Mouse (Mus musculus) lung, postnatal 0 days (tissue): ENCODE results near the gene Mag. TPM values are rescaled to one million over a fixed set of nuclear protein-coding genes. Genes with fewer than 3 reads are reported as not detected.

Experiments
- ATAC-seq: fragments of 200-750 bp; cut with Nextera tagmentation; 2 replicates; pipeline ENCODE4 v1.8.0; 2017; ENCODE audit warnings: moderate library complexity
- DNase-seq: peaks from one replicate; pipeline ENCODE4 v3.0.0-alpha.2; 2016; ENCODE audit warnings: low spot score
- H3K27ac ChIP-seq: fragments of 300-500 bp; sonication (generic); 2 replicates; pipeline ENCODE4 v1.5.1; 2014; ENCODE audit warnings: antibody characterized with exemption, mild to moderate bottlenecking, low read length, mixed read lengths
- H3K27me3 ChIP-seq: fragments of 300-500 bp; sonication (generic); replicated peaks from 2 replicates; pipeline ENCODE4 v1.6.1; 2014; ENCODE audit warnings: low read length, mixed read lengths; ENCODE audit not compliant: insufficient read depth
- H3K36me3 ChIP-seq: fragments of 300-500 bp; sonication (generic); 2 replicates; pipeline ENCODE4 v1.6.1; 2014; ENCODE audit warnings: low read length, mixed read lengths; ENCODE audit not compliant: insufficient read depth
- H3K4me1 ChIP-seq: fragments of 300-500 bp; sonication (generic); 2 replicates; pipeline ENCODE4 v1.6.1; 2014; ENCODE audit warnings: antibody characterized with exemption, low read depth, low read length, mixed read lengths; ENCODE audit not compliant: insufficient read depth
- H3K4me2 ChIP-seq: fragments of 300-500 bp; sonication (generic); replicated peaks from 2 replicates; pipeline ENCODE4 v1.6.1; 2014; ENCODE audit warnings: low read depth, mild to moderate bottlenecking, low read length, moderate library complexity, mixed read lengths
- H3K4me3 ChIP-seq: fragments of 300-500 bp; sonication (generic); 2 replicates; pipeline ENCODE4 v1.5.1; 2014; ENCODE audit warnings: low read depth, low read length
- H3K9ac ChIP-seq: fragments of 300-500 bp; sonication (generic); replicated peaks from 2 replicates; pipeline ENCODE4 v1.6.1; 2014; ENCODE audit warnings: low read depth, mild to moderate bottlenecking
- H3K9me3 ChIP-seq: fragments of 300-500 bp; sonication (generic); 2 replicates; pipeline ENCODE4 v1.6.1; 2016; ENCODE audit warnings: low read length, mixed read lengths
- CTCF ChIP-seq: IDR thresholded peaks from 2 replicates; pipeline ENCODE4 v1.5.1; 2016; ENCODE audit warnings: antibody characterized with exemption, mild to moderate bottlenecking
- EP300 ChIP-seq: IDR thresholded peaks from 2 replicates; pipeline ENCODE4 v1.6.1; 2016; ENCODE audit warnings: antibody characterized with exemption, mild to moderate bottlenecking, control low read depth
- WGBS: fragments of 180-500 bp; shearing (Covaris S2); extraction: QIAGEN DNeasy Blood & Tissue Kit; methylation state at CpG from one replicate; pipeline ENCODE4 v1.1.7; 2014; 5-methylcytosine and 5-hydroxymethylcytosine counted together
- polyA plus RNA-seq: library from polyadenylated mRNA; unstranded; fragments of >200 nt; fragmentation: Nextera tagmentation; extraction: Ambion mirVana; gene quantifications from 2 replicates; pipeline ENCODE4 v1.2.1, GENCODE M21; 2015

Gene Mag
- polyA plus RNA-seq, 1 experiment from 2014 or later = 1.8 TPM

DNA sequence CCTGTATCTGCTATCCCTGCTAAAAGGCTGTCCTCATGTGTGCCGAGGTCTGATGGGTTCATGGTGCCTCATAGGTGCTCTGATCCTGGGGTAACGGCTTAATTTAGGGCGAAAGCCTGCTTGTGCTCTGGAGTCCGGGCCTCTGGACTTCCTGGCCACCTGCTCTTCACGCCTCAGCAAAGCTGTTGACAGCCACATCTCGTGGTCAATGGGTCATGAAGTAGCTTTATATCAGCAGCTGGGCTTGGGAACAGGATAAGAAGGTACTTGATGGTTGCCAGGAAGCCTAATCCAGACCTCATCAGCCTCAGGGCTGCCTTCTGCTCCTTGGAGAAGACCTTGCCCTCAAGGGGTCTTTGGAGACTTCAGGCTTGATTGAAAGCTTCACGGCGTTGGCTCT lies 51.3 kb downstream of the Mag start:
- 54% methylated on average over 8 of the region's 8 CpGs for WGBS
- DNase-seq = no peak

DNA sequence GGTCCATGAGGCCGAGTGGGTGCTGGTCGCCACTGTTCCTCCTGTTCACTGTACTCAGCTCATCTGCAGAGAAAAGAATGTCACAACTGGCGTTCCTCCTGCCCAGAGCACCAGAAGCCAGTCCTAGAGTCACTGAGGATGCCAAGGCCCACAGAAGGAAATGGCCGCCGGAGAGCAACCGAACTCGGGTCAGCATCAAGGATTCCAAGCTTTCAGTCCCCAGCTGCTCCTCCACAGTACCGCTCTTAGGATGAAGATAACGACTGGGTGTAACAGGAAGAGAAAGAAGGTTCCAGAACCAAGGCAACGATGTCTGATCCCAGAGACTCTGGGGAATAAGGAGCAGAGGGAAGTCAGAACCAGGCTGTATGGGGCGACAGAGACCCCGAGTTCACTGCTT lies 53.2 kb downstream of the Mag start, which contains the start of gene Ffar1:
Gene Ffar1 (minus strand): TSS at position 101 of the 400 bp plus-strand sequence.
- no peak for ATAC-seq
- H3K36me3 ChIP-seq = no peaks in the 10 kb centered on the region
- no peaks in the 10 kb centered on the region for H3K4me1 ChIP-seq
- DNase-seq = no peak
- no peak within 1 kb of the TSS for H3K9ac ChIP-seq
- H3K9me3 ChIP-seq = no peaks in the 10 kb centered on the region
- H3K27me3 ChIP-seq = no peaks in the 10 kb centered on the region
- no peak within 1 kb of the TSS for H3K4me2 ChIP-seq
- WGBS = 79% methylated on average over 12 of the region's 12 CpGs
- no peak within 1 kb of the TSS for H3K27ac ChIP-seq
- no peak for TF ChIP-seq EP300
- TF ChIP-seq CTCF = no peak
- no peak within 1 kb of the TSS for H3K4me3 ChIP-seq

More for the DNA sequence above, 51.3 kb downstream of the Mag start:
- no peak for ATAC-seq
- Histone ChIP-seq H3K9ac (no peak overlapping the region), H3K4me2 (no peak overlapping the region), H3K4me1 (no peaks in the 10 kb centered on the region), H3K36me3 (no peaks in the 10 kb centered on the region), H3K27ac (no peak overlapping the region), H3K4me3 (no peak overlapping the region), H3K9me3 (no peaks in the 10 kb centered on the region), H3K27me3 (no peaks in the 10 kb centered on the region)
- TF ChIP-seq CTCF = no peak
- no peak for TF ChIP-seq EP300

GRCm38 (mm10) chr7:30859635-30860402 lies 54.9 kb downstream of the Mag start:
- Histone ChIP-seq H3K27ac (no peak overlapping the region), H3K27me3 (no peaks in the 10 kb centered on the region), H3K9me3 (no peaks in the 10 kb centered on the region), H3K4me3 (no peak overlapping the region), H3K4me1 (no peaks in the 10 kb centered on the region), H3K36me3 (no peaks in the 10 kb centered on the region), H3K4me2 (no peak overlapping the region; the same call in 1 of the 2 replicates), H3K9ac (no peak overlapping the region)
- DNase-seq = peak; percentile 70
- WGBS = 5% methylated on average over 13 of the region's 16 CpGs
- ATAC-seq = peak; percentile 58
- TF ChIP-seq EP300 (no peak), CTCF (peak; percentile 83)

DNA sequence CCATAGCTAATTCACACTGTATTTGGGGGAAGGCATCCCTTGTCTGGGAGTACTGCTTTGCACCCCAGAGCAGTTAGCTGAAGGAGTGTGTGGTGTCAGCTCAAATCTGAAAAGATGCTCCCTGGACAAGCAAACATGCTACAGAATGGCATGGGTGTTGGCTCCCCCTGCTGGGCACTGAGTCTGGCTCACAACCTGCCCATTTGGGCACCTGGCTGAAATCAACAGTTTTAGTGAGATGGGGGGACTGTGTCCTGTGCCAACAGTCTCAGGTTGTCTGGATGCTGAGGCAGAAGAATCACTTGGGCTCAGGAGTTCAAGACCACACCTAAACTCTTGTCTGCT lies 55.4 kb downstream of the Mag start:
- ATAC-seq = peak; percentile 59

DNA sequence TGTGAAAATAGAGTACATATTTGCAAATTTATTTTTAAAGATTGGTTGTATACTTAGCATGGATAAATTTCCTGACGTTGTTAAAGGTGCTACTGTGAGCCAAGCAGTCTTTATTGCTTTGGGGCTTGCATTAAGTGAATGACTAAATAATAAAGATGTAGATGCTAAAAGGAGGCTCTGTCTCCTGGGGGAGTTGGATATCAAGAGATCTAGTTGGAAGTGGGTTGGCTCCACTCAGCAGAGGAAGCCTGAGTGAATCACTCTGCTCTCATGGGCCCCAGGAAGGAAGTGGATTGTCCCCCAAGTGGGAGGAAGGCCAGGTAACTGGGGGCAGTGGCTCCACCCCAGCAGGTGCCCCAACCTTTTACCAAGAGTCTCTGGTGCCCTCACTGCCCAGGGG lies 56.9 kb downstream of the Mag start:
- no peak for ATAC-seq

More for the DNA sequence above, 55.4 kb downstream of the Mag start:
- H3K27me3 ChIP-seq = no peaks in the 10 kb centered on the region
- no peak for TF ChIP-seq EP300
- TF ChIP-seq CTCF = peak; percentile 78
- H3K4me2 ChIP-seq = no peak overlapping the region
- no peaks in the 10 kb centered on the region for H3K36me3 ChIP-seq
- no peaks in the 10 kb centered on the region for H3K9me3 ChIP-seq
- peak; percentile 71 for DNase-seq
- no peak overlapping the region for H3K27ac ChIP-seq
- H3K9ac ChIP-seq = no peak overlapping the region
- no peaks in the 10 kb centered on the region for H3K4me1 ChIP-seq
- no peak overlapping the region for H3K4me3 ChIP-seq

DNA sequence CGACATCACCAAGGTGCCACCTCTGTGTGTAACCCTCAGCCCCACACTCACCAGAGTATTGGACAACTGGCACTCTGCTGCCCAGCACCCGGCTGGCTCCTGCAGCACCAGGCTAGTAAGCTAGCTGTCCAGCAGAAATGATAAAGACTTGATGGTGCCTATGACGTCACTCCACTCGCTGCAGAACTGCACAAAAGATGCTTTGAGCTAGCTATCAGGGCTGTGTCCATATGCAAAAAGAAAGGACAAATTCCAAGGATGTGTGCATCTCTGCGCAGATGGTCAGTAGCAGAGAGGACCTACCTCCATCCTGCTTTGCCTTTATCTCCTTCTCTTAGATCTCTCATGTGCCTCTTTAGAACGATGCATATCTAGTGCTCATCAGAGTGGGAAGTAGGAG lies 58.6 kb downstream of the Mag start, which contains the start of gene Ffar3:
Gene Ffar3 (minus strand): TSS at position 101 of the 400 bp plus-strand sequence.
- no peak within 1 kb of the TSS for H3K4me2 ChIP-seq
- H3K9ac ChIP-seq = no peak within 1 kb of the TSS
- no peaks in the 10 kb centered on the region for H3K9me3 ChIP-seq
- no peaks in the 10 kb centered on the region for H3K36me3 ChIP-seq
- DNase-seq (no peak), ATAC-seq (no peak)
- H3K27me3 ChIP-seq = no peaks in the 10 kb centered on the region
- H3K27ac ChIP-seq = no peak within 1 kb of the TSS
- TF ChIP-seq CTCF (no peak), EP300 (no peak)
- 65% methylated on average over 6 of the region's 6 CpGs for WGBS
- H3K4me1 ChIP-seq = no peaks in the 10 kb centered on the region
- H3K4me3 ChIP-seq = no peak within 1 kb of the TSS

More for the DNA sequence above, 56.9 kb downstream of the Mag start:
- TF ChIP-seq CTCF = no peak
- no peak for TF ChIP-seq EP300
- H3K9ac ChIP-seq = no peak overlapping the region
- H3K27ac ChIP-seq = no peak overlapping the region
- no peaks in the 10 kb centered on the region for H3K36me3 ChIP-seq
- no peak overlapping the region for H3K4me3 ChIP-seq
- no peaks in the 10 kb centered on the region for H3K4me1 ChIP-seq
- H3K4me2 ChIP-seq = no peak overlapping the region
- no peaks in the 10 kb centered on the region for H3K27me3 ChIP-seq
- DNase-seq = no peak
- 74% methylated on average over 1 of the region's 1 CpGs for WGBS
- no peaks in the 10 kb centered on the region for H3K9me3 ChIP-seq
